Mouse (Mus musculus) adipocyte (in vitro differentiated cells): ENCODE data around the gene Cnfn.
"Not testable (repeated sequence)": the region's sequence is repeated elsewhere in the genome, so short reads cannot be mapped to it uniquely, and the experiment has no call there.

Experiments
- DNase-seq: peaks from one replicate; pipeline ENCODE4 v3.0.0-alpha.2; 2016; ENCODE audit warnings: low spot score

Cnfn gene

GRCm38 (mm10) chr7:25369058-25369749, at the start of gene Cnfn:
Gene Cnfn (minus strand): TSS chr7:25369724.
- no peak for DNase-seq

DNA sequence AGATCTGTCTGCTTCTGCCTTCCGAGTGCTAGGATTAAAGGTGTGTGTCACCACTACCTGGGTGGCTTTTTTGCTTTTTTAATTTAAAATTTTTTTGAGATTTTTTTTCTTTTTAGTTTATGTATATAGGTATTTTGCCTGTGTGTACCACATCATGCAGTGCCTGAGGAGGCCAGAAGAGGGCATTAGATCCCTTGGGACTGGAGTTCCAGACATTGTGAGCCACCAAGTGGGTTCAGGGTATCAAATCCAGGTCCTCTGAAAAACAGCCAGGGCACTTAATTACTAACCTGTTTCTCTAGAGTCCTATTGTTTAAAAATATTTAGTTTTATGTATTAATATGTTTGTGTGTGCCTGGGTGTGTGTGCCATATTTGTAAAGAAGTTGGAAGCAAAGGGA, 48.1 kb upstream of the Cnfn start:
- DNase-seq, result no peak

DNA sequence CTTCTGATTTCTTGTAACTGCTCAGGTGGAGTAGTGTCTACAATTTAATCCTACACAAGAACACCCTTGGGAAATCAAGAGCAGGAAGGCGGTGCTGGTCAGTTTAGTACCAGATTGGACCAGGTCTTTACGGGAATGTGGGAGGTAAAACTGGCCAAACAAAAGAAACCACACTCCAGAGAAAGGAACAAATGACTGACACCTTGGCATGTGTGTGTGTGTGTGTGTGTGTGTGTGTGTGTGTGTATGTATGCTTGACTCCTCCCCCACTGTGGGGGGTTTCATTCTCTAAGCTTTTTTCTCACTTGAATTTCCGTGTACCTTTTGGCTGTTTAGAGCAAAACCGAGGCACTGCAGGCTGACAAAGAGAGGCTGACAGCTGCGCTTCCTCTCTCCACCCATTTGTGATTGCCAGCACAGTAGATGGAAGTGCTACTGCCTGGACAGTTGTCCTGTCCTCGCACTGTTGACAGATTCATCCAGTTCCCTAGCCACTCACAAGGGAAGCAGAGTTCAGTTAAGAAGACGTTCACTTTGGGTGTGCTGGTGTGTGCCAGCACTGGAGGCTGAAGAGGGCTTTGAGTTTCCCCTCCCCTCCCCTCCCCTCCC, 43.4 kb upstream of the Cnfn start, which contains the start of gene Cxcl17:
Gene Cxcl17 (minus strand): TSS at position 54 of the 609 bp plus-strand sequence.
- DNase-seq, result no peak

GRCm38 (mm10) chr7:25411861-25412260, 42.3 kb upstream of the Cnfn start:
- DNase-seq, result no peak

GRCm38 (mm10) chr7:25410969-25411615, 41.6 kb upstream of the Cnfn start:
- DNase-seq, result no peak

- peak; percentile 29 for DNase-seq
Observed at GRCm38 (mm10) chr7:25409114-25409760, 39.7 kb upstream of the Cnfn start.

DNA sequence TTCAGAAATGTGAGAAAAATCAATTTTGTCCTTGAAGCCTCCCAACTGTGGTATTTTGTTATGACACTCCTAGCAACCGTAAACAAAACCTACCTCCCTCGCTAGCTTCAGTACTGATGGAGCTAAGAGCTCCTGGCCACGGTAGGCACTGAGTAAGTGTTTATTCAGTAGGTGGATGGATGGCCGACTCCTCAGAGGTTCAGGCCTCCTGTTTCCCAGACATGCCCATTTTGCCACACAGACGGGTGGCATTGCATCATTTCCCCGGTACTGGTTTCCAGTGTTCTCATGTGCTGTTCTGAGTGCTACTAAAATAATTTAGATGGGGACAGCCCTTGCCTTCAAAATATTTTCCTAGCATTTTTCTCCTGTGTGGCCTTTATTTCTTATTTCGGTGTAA, 36.9 kb upstream of the Cnfn start:
- no peak for DNase-seq

- peak; percentile 66 for DNase-seq
Observed at GRCm38 (mm10) chr7:25402671-25403101, 33.2 kb upstream of the Cnfn start.

- no peak for DNase-seq
Observed at GRCm38 (mm10) chr7:25401986-25402385, 32.5 kb upstream of the Cnfn start.

DNA sequence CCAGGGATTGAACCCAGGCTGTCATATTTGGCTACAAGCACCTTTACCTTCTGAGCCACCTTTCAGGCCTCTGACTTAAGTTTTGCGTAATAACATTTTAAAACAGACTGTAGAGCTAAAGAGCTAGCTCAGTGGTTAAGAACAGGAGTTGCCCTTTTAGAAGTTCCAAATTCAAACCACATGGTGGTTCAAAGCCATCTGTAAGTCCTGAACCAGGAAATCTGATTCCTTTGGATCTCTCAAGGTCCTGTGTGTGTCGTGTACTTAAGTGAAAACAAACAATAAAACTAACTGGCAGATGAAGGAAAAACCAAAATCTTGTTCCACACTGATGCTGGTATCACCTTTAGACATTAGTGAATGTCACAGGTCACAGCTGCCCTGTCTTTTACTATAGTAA, 32.0 kb upstream of the Cnfn start:
- DNase-seq, result no peak

GRCm38 (mm10) chr7:25399028-25399427, 29.5 kb upstream of the Cnfn start:
- DNase-seq, result not testable (repeated sequence)

GRCm38 (mm10) chr7:25398610-25399009, 29.1 kb upstream of the Cnfn start, which contains the start of gene Lipe:
Gene Lipe (minus strand): TSS chr7:25398710.
- DNase-seq, result no peak

GRCm38 (mm10) chr7:25396621-25397020, 27.1 kb upstream of the Cnfn start:
- no peak for DNase-seq

- peak; percentile 94 for DNase-seq
Observed at GRCm38 (mm10) chr7:25395558-25396521, 26.3 kb upstream of the Cnfn start.

DNA sequence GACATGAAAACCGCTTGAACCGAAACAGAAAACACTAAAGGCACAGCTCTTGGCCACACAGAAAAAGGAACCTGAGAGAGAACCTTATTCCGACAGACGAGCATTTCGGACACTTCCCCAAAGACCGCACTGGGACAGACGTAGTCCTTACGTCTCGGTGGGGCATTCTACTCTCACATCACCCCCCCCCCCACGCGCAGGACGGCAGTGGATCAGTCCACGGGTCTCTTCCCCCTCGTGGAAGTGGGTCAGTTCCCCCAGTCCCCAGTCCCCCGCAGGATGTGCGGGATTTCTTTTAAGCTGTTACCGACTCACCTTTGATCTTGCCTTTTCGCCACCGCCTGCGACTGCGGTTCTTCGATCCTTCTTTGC, 25.6 kb upstream of the Cnfn start:
- no peak for DNase-seq

- DNase-seq, result peak; percentile 25
Observed at GRCm38 (mm10) chr7:25394754-25395153, 25.2 kb upstream of the Cnfn start.

DNA sequence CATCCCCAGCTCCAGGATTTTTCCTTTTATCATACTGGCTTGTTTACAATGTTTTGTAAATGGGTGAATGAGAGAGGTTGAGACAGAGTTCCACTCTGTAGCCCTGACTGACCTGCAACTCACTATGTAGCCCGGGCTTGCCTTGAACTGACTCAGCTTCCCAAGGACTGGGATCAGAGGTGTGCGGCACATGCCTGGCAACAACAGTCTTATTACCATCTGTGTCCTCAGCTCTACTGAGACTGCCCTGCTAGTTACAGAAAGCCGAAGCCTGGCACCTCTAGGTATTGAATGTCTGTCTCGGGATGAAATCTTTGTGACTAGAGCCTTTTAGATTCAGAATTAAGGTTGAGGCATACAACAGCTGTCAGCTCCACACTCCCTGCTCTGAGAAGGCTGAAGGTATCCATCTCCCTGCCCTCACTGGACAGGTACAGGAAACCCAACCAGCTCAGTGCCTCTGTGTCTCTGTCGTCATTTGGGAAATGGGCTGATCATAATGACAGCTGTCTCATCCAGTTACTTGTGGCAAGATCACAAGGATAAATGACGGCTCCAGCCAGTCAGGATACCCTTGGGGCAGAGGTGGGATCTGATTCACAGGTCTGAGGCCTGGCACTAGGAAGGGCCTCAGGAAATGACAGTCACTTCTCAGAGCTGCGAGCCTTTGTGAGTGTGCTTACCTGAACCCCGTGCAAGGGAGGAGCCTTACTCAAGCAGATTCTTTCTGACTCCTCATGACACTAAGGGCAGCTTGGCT, 24.1 kb upstream of the Cnfn start:
- peak; percentile 52 for DNase-seq

GRCm38 (mm10) chr7:25392851-25393250, 23.3 kb upstream of the Cnfn start:
- peak; percentile 12 for DNase-seq

DNA sequence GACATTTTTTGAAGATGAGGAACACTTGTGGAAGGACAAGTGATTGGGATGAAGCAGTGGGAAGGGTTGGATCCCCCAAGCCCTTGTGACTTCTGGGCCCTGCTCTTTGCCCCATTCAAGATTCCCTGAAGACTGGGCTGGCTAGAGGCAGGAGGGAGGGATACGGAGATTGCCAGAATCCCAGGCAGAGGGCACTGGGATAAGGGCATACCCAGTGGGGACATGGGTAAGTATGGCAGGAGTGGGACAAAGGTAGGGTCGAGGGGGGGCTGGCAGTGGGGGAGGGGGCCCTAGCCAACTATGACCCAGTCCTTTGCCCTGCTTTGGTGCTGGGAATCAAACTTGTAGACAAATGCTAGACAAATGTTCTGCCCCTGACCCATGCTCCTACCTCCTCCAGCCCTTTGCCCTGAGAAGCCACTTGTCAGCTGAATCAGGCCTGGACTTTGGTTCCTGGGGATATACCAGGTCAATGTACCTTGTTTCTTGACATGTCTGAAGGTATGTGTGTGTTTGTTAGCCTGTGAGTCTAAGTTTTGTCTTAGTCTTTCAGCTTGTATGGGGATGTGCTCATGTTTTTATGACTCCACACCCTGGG, 22.4 kb upstream of the Cnfn start:
- DNase-seq, result peak; percentile 92

GRCm38 (mm10) chr7:25390986-25391385, 21.5 kb upstream of the Cnfn start:
- peak; percentile 82 for DNase-seq
